Mouse (Mus musculus): ENCODE results near the gene Mmp19. TPM values are rescaled to one million over a fixed set of nuclear protein-coding genes. Genes with fewer than 3 reads are reported as not detected.

Mmp19 gene
- total RNA-seq (2017): 4.2 and 4.4 TPM in 2 replicates

DNA sequence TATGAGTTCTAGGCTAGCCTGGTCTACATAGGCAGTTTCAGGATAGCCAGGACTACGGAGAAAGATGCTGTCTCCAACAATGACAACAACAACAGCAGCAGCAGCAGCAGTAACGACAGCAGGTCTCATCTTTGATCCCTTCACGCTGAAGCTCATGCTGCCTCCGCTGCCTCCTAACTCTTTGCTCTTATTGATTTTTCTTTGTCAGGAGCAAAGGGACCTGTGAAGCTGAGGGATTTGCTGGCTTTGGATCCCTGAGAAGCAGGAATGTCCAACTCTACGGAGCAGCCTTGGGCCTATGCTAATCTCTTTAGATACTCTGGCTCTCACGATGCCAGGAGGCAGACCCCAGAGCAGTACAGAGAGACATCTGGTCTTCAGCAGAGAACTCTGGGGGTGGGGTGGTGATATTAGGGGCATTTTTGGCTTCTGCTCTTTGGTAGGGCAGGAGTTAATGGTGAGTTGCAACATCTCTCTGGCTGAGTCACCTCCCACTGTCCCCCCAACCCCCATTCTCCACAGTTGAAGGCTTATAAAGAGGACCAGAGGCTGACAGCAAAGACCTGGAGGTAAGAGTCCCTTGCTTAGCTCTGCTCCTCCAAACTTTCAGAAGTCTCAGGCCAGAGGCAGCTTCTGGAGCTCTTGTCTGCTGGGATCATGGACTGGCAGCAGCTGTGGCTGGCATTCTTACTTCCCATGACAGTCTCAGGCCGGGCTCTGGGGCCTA is at the start of gene Mmp19:
TSS of gene Mmp19 (plus strand) at position 513 of the 727 bp plus-strand sequence.
- ATAC-seq (ENCODE audit: extremely low read depth, insufficient number of reproducible peaks, low FRiP score, poor library complexity, severe bottlenecking): no peak

- no peak for ATAC-seq (ENCODE audit: extremely low read depth, insufficient number of reproducible peaks, low FRiP score, poor library complexity, severe bottlenecking)
Measured at GRCm38 (mm10) chr10:128742616-128743015, 48.1 kb upstream of the Mmp19 start.

DNA sequence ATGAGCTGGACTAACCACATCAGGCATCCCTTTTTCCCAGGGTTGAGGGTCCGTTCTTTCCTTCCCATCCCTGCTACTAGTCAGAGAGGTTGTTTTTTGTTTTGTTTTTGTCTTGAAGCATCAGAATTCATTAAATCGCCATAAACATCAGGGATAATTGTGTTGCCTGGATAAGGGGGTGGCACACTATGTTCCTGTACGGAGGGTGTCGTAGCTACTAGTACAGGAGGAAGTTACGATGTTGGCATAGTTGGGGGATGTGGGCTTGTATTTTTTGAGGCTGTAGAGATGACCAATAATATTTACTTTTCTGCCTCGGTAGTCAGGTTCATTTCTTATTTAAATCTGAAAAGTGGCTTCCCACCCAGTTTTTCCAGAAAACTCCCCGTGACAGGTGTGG is 47.5 kb upstream of the Mmp19 start:
- no peak for ATAC-seq (ENCODE audit: extremely low read depth, insufficient number of reproducible peaks, low FRiP score, poor library complexity, severe bottlenecking)

DNA sequence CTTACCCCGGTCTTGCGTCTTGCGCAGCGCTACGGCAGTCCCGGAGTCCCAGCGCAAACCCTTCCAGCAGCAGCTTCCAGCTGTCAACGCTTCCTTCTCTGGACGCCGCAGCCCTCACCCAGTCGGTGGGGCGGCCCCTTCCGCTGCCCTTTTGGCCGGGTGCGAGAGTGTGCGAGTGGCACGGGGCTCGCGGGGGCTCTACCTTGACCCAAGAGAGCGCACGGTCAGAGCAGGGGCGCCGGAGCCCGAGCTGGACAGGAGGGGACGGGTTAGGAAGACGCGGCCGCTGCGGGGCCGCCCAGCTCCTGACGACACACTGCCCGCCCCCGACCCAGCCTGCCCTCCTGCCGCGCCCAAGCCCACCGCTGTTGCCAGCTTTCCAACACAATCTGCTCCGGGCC is 46.9 kb upstream of the Mmp19 start:
- no peak for ATAC-seq (ENCODE audit: extremely low read depth, insufficient number of reproducible peaks, low FRiP score, poor library complexity, severe bottlenecking)

DNA sequence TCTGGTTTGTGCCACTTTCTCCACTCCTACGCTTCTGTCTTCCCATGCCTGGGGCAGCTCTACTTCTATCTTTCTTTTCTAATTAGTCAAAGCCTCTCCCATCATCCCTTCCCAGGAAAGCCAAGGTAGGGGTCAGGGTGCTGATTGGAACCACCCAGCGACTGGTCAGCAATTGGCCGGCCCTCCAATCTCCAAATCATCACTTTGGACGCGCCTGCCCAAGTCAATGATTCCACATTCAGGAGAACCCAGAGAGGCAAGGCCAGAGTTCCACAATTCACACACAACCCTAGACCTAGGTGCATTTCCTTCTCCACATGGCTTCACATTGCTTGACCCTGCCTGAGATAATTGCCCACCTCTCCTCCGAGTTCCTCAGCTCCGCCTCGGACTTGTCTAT is 46.5 kb upstream of the Mmp19 start:
- no peak for ATAC-seq (ENCODE audit: extremely low read depth, insufficient number of reproducible peaks, low FRiP score, poor library complexity, severe bottlenecking)

- ATAC-seq (ENCODE audit: extremely low read depth, insufficient number of reproducible peaks, low FRiP score, poor library complexity, severe bottlenecking): peak; percentile 21; the same call in 1 of the 2 replicates
Measured at GRCm38 (mm10) chr10:128744680-128745601, 45.8 kb upstream of the Mmp19 start, which contains the start of gene Dgka. Gene Dgka, minus strand, starts transcription at chr10:128744855.

- peak; percentile 51 for ATAC-seq (ENCODE audit: extremely low read depth, insufficient number of reproducible peaks, low FRiP score, poor library complexity, severe bottlenecking)
Measured at GRCm38 (mm10) chr10:128745946-128746613, 44.6 kb upstream of the Mmp19 start.

DNA sequence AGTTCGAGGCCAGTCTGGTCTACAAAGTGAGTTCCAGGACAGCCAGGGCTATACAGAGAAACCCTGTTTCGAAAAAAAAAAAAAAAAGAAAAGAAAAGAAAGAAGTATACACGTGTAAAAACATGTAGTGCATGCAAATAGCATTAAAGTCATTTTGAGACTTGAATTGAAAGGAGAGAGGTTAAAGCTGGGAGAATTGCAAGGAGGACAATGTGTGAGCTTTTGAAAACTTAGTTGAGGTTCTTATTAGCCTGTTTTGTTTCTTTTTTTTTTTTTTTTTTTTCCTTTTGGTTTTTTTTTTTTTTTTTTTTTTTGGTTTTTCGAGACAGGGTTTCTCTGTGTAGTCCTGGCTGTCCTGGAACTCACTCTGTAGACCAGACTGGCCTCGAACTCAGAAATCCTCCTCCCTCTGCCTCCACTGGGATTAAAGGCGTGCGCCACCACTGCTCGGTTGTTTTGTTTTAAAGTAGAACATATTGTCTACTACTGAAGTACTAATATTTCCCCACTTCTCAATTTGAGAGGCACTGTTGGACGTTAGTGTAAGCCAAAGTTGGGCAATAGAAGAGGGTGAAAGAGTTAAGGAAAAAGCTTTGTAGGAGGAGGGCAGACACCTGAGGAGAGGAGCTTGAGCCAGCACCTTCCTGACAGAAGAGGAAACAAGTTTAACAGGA is 43.6 kb upstream of the Mmp19 start:
- ATAC-seq (ENCODE audit: extremely low read depth, insufficient number of reproducible peaks, low FRiP score, poor library complexity, severe bottlenecking): no peak

DNA sequence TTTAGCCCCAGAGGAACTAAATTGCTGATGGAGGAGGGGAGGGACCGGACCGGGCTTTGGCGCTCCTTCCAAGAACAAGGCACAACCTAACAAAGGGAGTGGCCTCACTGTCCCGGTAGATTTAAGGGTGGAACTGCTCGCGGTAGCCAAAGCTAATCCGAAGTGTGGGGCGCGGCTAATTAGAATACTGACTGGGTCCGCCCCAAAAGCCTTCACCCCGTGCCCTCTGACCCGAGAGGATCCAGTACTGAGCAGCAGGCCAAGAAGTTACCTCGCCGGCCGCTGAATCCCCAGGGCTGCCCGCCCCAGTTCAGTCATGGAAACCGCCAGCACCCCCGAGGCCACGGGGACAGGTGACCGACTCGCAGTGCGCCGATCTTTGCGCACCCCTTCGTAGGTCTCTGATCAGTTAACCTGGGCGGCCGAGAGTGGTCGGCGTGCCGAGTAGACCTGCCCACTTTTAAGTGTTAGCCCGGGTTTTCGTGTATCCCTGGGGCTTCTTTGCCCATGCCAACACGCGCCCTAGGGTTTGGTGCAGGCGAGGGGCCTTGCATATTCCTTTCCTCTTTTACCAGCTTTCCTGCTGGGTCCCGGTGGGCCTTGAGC is 43.0 kb upstream of the Mmp19 start, which contains the start of gene Pym1:
TSS of gene Pym1 (plus strand) at position 244 of the 606 bp plus-strand sequence.
- ATAC-seq (ENCODE audit: extremely low read depth, insufficient number of reproducible peaks, low FRiP score, poor library complexity, severe bottlenecking): peak; percentile 55

GRCm38 (mm10) chr10:128748252-128748864 is 42.4 kb upstream of the Mmp19 start:
- peak; percentile 70 for ATAC-seq (ENCODE audit: extremely low read depth, insufficient number of reproducible peaks, low FRiP score, poor library complexity, severe bottlenecking)

- no peak for ATAC-seq (ENCODE audit: extremely low read depth, insufficient number of reproducible peaks, low FRiP score, poor library complexity, severe bottlenecking)
Measured at GRCm38 (mm10) chr10:128772895-128773294, 17.8 kb upstream of the Mmp19 start.

- ATAC-seq (ENCODE audit: extremely low read depth, insufficient number of reproducible peaks, low FRiP score, poor library complexity, severe bottlenecking): 0 out of 2 replicates have a peak, but pooled peaks have one; percentile 16
Measured at GRCm38 (mm10) chr10:128773685-128774084, 17.0 kb upstream of the Mmp19 start.

DNA sequence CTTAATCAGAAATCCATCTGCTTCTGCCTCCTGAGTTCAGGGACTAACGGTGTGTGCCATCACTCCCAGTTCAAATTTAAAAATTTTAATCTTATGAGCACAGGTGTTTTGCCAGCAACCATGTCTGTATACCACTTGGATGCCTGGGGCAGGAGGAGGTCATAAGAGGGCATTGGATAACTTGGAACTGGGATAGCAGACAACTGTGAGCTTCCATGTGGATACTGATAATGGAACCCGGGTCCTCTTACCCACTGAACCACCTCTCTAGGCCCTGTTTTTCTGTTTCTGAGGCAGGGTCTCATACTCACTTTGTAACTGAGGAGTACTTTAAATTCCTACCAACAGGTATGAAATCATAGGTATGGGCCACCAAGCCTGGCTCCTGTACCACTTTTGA is 12.3 kb upstream of the Mmp19 start:
- ATAC-seq (ENCODE audit: extremely low read depth, insufficient number of reproducible peaks, low FRiP score, poor library complexity, severe bottlenecking): no peak

DNA sequence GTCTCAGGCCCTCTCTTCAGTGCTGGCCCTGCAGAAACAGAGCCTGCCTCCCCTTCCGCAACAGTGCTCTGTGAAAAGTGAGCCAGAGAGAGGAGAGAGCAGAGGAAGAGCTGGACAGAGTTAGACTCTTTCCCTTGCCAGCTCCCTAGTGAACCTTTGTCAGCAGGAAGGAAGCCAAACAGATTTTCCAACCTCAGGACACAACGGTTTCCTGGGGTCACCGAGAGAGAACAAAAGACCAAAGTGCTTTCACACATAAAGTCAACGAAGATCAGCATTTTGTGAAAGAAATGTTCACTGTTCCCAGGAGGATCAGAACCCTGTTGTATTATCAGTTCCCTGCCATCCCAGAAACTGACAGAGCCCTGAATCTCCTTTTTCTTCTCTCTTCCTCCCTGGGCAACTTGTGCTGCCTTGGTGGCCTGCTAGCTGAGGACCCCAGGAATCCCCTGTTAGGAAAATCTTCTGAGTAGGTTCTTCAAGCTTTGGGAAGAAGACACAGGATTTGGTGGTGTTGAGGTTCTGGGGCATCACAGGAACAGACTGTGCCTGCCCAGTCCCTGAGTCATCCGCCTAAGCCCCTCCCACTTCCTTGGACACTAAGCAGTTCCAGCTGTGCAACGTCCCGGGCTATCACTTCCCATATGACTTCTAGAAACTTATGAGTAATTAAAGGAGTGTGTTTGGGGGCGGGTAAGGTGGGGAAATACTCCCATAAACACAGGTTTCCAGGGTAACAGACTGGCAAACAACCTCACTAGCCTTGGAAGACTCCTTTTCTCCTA is 11.5 kb upstream of the Mmp19 start:
- peak; percentile 93 for ATAC-seq (ENCODE audit: extremely low read depth, insufficient number of reproducible peaks, low FRiP score, poor library complexity, severe bottlenecking)

- ATAC-seq (ENCODE audit: extremely low read depth, insufficient number of reproducible peaks, low FRiP score, poor library complexity, severe bottlenecking): no peak
Measured at GRCm38 (mm10) chr10:128780200-128780599, 10.5 kb upstream of the Mmp19 start.

GRCm38 (mm10) chr10:128792041-128792440 is 1.3 kb downstream of the Mmp19 start:
- no peak for ATAC-seq (ENCODE audit: extremely low read depth, insufficient number of reproducible peaks, low FRiP score, poor library complexity, severe bottlenecking)

GRCm38 (mm10) chr10:128793258-128793657 is 2.5 kb downstream of the Mmp19 start:
- ATAC-seq (ENCODE audit: extremely low read depth, insufficient number of reproducible peaks, low FRiP score, poor library complexity, severe bottlenecking): no peak

Data from neutrophil, adult 5-6 weeks (primary cell).